Mouse (Mus musculus) erythroblast, embryonic 14.5 days (primary cell): ENCODE results near the gene Cav2. TPM values are rescaled to one million over a fixed set of nuclear protein-coding genes. Genes with fewer than 3 reads are reported as not detected.

ENCODE experiments used
- H3K27me3 ChIP-seq: 2 replicates; pipeline ENCODE4 v1.6.1; 2012; ENCODE audit warnings: inconsistent platforms; ENCODE audit not compliant: control insufficient read depth
- H3K36me3 ChIP-seq: 2 replicates; pipeline ENCODE4 v1.6.1; 2012; ENCODE audit warnings: mild to moderate bottlenecking, inconsistent platforms; ENCODE audit not compliant: control insufficient read depth
- H3K4me1 ChIP-seq: 2 replicates; pipeline ENCODE4 v1.6.1; 2012; ENCODE audit warnings: inconsistent platforms; ENCODE audit not compliant: control insufficient read depth
- H3K4me3 ChIP-seq: replicated peaks from 2 replicates; pipeline ENCODE3; 2012; ENCODE audit warnings: moderate library complexity, mild to moderate bottlenecking, inconsistent platforms
- H3K9me3 ChIP-seq: 2 replicates; pipeline ENCODE4 v1.6.1; 2012; ENCODE audit warnings: low read length, inconsistent platforms, mixed read lengths; ENCODE audit not compliant: control insufficient read depth
- GATA1 ChIP-seq: IDR thresholded peaks from 2 replicates; pipeline ENCODE4 v1.6.1; 2012; ENCODE audit warnings: low read length, inconsistent platforms, mixed read lengths
- TAL1 ChIP-seq: IDR thresholded peaks from 3 replicates; pipeline ENCODE4 v1.6.1; 2012; ENCODE audit warnings: low read length, inconsistent platforms, mixed read lengths
- polyA plus RNA-seq: library from polyadenylated mRNA; stranded (reverse); fragments of >175 nt; gene quantifications from 2 replicates; pipeline ENCODE4 v1.2.3, GENCODE M21; 2012

The Cav2 gene
- polyA plus RNA-seq, 1 experiment, result not detected

- no peak for TF ChIP-seq TAL1
- no peaks in the 10 kb centered on the region for H3K9me3 ChIP-seq
- H3K36me3 ChIP-seq, result no peaks in the 10 kb centered on the region
- H3K4me3 ChIP-seq, result no peak overlapping the region
- H3K27me3 ChIP-seq, result no peaks in the 10 kb centered on the region
- no peaks in the 10 kb centered on the region for H3K4me1 ChIP-seq
These were observed 18.2 kb upstream of the Cav2 start for GRCm38 (mm10) chr6:17262786-17263185.

DNA sequence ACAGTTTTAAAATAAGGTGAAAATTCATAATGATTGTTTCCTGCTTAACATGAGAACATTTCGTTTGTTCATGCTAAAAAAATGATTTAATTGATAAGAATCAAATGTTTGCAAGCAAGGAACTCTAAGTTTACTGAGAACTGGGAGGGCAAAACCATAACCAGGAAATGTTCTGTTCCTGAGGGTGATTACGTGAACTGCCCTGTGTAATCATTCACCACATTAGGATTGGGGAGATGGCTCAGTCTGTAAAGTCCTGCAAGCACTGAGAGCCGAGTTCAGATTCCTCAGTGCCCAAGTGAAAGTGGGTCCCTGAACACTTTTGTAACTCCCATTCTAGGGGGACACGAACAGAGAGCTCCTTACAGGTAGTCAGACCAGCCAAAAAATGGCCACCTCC lies 15.9 kb upstream of the Cav2 start:
- H3K4me3 ChIP-seq, result no peak overlapping the region
- H3K36me3 ChIP-seq, result no peaks in the 10 kb centered on the region
- no peaks in the 10 kb centered on the region for H3K9me3 ChIP-seq
- TF ChIP-seq GATA1 (no peak), TAL1 (no peak)
- no peaks in the 10 kb centered on the region for H3K27me3 ChIP-seq
- H3K4me1 ChIP-seq, result no peaks in the 10 kb centered on the region

GRCm38 (mm10) chr6:17266466-17266865 lies 14.5 kb upstream of the Cav2 start:
- Histone ChIP-seq H3K4me3 (no peak overlapping the region), H3K4me1 (no peaks in the 10 kb centered on the region), H3K9me3 (no peaks in the 10 kb centered on the region), H3K36me3 (no peaks in the 10 kb centered on the region), H3K27me3 (no peaks in the 10 kb centered on the region)
- TF ChIP-seq TAL1 (no peak), GATA1 (no peak)

DNA sequence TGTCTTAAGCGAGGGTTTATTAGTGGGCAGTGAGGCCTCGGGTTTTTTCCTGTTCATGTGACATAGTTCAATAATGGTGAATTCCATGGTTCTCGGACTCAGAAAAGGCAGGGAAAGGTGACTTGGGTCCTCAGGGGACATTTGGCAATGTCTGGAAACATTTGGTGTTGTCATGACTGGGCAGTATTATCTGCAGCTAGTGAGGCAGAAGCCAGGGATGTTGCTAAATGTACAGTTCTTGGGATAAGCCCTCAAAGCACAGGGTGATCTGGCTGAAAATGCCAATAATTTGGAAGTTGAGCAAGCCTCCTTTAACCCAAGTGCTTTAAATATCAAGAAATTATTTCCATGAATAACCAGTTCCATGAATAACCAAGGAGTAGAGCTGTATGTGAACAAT lies 2.6 kb upstream of the Cav2 start:
- H3K36me3 ChIP-seq, result no peaks in the 10 kb centered on the region
- no peak for TF ChIP-seq TAL1
- TF ChIP-seq GATA1, result no peak
- H3K4me1 ChIP-seq, result no peaks in the 10 kb centered on the region
- H3K27me3 ChIP-seq, result peaks cover 14% of the 10 kb centered on the region
- no peak overlapping the region for H3K4me3 ChIP-seq
- no peaks in the 10 kb centered on the region for H3K9me3 ChIP-seq

DNA sequence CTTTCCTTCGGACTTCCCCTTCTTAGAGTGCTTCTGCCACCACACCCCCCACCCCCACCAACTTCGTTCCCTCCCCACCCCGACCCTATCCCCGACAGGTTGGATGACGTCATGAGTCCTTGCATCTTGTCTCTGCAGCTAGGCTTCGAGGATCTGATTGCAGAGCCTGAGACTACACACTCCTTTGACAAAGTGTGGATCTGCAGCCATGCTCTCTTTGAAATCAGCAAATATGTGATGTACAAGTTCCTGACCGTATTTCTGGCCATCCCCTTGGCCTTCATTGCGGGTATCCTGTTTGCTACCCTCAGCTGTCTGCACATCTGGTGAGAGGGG lies 740 bp downstream of the Cav2 start:
- Histone ChIP-seq H3K9me3 (no peaks in the 10 kb centered on the region), H3K4me3 (no peak overlapping the region), H3K36me3 (no peaks in the 10 kb centered on the region), H3K27me3 (peaks cover 14% of the 10 kb centered on the region), H3K4me1 (no peaks in the 10 kb centered on the region)
- TF ChIP-seq GATA1, result no peak
- no peak for TF ChIP-seq TAL1

DNA sequence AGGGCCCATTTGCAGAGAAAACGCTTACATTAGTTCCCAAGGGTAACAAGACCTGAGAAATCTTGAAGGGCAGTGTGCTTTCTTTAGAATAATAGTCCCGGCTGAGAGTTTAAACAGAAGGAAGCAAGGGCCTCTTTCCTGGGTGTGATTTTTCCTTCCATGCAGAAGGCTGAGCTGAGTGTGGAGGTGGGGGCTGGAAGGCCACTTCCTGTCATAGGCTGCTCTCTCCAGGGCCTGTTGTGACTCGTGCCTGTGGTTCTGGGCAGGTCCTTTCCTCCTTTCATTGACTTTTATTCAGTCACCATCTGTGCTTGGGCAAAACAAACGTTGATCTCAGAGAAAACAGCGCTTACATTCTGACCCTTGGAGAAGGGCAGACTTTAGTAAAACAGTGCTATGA lies 1.2 kb downstream of the Cav2 start:
- H3K27me3 ChIP-seq, result peaks cover 14% of the 10 kb centered on the region
- H3K4me1 ChIP-seq, result no peaks in the 10 kb centered on the region
- TF ChIP-seq GATA1 (no peak), TAL1 (no peak)
- no peak overlapping the region for H3K4me3 ChIP-seq
- H3K36me3 ChIP-seq, result no peaks in the 10 kb centered on the region
- no peaks in the 10 kb centered on the region for H3K9me3 ChIP-seq

GRCm38 (mm10) chr6:17283834-17284233 lies 2.8 kb downstream of the Cav2 start:
- TF ChIP-seq TAL1 (no peak), GATA1 (no peak)

DNA sequence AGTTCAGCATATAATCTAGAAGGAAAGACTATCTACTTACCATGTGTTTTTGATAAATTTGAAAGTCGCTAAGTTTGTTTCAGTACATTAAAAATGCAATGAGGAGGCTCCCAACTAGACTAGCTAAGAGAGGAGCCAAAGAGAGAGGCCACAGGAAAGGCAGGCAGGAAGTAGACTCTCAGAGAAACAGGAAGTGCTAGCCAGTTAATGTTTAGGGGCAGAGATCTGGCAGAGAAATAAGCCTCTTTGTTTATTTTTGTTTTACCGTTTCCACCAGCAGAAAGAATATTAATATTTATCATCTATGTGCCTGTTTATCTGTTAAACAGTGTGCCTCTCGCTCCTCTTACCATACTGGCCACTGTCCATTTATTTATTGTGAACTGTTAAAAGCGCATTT lies 5.4 kb downstream of the Cav2 start:
- H3K27me3 ChIP-seq, result peaks cover 2% of the 10 kb centered on the region
- H3K36me3 ChIP-seq, result no peaks in the 10 kb centered on the region
- no peaks in the 10 kb centered on the region for H3K9me3 ChIP-seq
- TF ChIP-seq TAL1, result no peak
- TF ChIP-seq GATA1, result no peak
- H3K4me1 ChIP-seq, result no peaks in the 10 kb centered on the region
- H3K4me3 ChIP-seq, result no peak overlapping the region

More at GRCm38 (mm10) chr6:17283834-17284233, 2.8 kb downstream of the Cav2 start:
- no peaks in the 10 kb centered on the region for H3K36me3 ChIP-seq
- H3K4me3 ChIP-seq, result no peak overlapping the region
- no peaks in the 10 kb centered on the region for H3K4me1 ChIP-seq
- H3K27me3 ChIP-seq, result peaks cover 14% of the 10 kb centered on the region
- no peaks in the 10 kb centered on the region for H3K9me3 ChIP-seq

GRCm38 (mm10) chr6:17295116-17295515 lies 14.1 kb downstream of the Cav2 start:
- Histone ChIP-seq H3K9me3 (no peaks in the 10 kb centered on the region), H3K27me3 (no peaks in the 10 kb centered on the region), H3K4me1 (no peaks in the 10 kb centered on the region), H3K36me3 (no peaks in the 10 kb centered on the region), H3K4me3 (no peak overlapping the region)
- TF ChIP-seq TAL1 (no peak), GATA1 (no peak)

DNA sequence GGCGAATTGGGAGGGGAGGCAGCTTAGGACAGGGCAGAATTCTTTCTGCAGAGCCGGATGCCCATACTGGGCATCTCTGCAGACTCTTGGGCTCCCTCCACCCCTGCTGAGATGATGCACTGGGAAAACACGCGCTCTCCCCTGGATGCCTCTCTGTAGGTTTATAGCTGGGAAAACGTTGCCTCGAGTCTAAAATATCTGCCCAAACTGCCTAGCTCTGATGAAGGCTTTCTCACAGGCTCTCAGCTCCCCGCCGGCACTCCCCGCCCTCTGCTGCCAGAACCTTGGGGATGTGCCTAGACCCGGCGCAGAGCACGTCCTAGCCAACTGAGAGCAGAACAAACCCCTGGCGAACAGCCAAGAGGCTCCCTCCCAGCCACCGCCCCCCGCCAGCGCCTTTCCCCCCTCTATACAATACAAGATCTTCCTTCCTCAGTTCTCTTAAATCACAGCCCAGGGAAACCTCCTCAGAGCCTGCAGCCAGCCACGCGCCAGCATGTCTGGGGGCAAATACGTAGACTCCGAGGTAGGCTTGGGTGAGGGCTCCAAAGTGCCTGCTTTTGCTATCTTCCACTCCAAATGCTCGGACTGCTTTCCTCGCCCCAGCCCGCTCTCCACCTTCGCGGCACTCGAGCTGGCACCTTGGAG lies 25.1 kb downstream of the Cav2 start, which contains the start of gene Cav1:
Gene Cav1, plus strand, starts transcription at position 382 of the 648 bp plus-strand sequence.
- Histone ChIP-seq H3K9me3 (no peaks in the 10 kb centered on the region), H3K4me3 (no peak within 1 kb of the TSS), H3K36me3 (no peaks in the 10 kb centered on the region), H3K27me3 (peaks cover 31% of the 10 kb centered on the region), H3K4me1 (no peaks in the 10 kb centered on the region)
- TF ChIP-seq TAL1 (no peak), GATA1 (no peak)
